Mouse (Mus musculus) lung, postnatal 14 days (tissue): ENCODE results near the gene Slc29a1.

ENCODE experiments used
- DNase-seq: peaks from one replicate; pipeline ENCODE4 v3.0.0; 2021

The Slc29a1 gene

GRCm38 (mm10) chr17:45566360-45567161 lies 32.8 kb downstream of the Slc29a1 start:
- no peak for DNase-seq

- no peak for DNase-seq
These were observed 33.4 kb downstream of the Slc29a1 start for GRCm38 (mm10) chr17:45566031-45566359.

- DNase-seq = no peak
These were observed 34.3 kb downstream of the Slc29a1 start for GRCm38 (mm10) chr17:45565103-45565502.

- DNase-seq = no peak
These were observed 34.8 kb downstream of the Slc29a1 start for GRCm38 (mm10) chr17:45564531-45565084.

- DNase-seq = peak; percentile 94
These were observed 35.5 kb downstream of the Slc29a1 start, which contains the start of gene Slc35b2 for GRCm38 (mm10) chr17:45563655-45564530. Slc35b2 (plus strand) TSS chr17:45563874.

GRCm38 (mm10) chr17:45563216-45563615 lies 36.2 kb downstream of the Slc29a1 start:
- no peak for DNase-seq

GRCm38 (mm10) chr17:45559732-45560525 lies 39.5 kb downstream of the Slc29a1 start:
- DNase-seq = no peak

- DNase-seq = no peak
These were observed 41.2 kb downstream of the Slc29a1 start for GRCm38 (mm10) chr17:45557998-45558862.

GRCm38 (mm10) chr17:45557246-45557824 lies 42.1 kb downstream of the Slc29a1 start:
- no peak for DNase-seq

GRCm38 (mm10) chr17:45556514-45557245 lies 42.7 kb downstream of the Slc29a1 start:
- no peak for DNase-seq

GRCm38 (mm10) chr17:45556107-45556489 lies 43.3 kb downstream of the Slc29a1 start:
- no peak for DNase-seq

GRCm38 (mm10) chr17:45555452-45556106 lies 43.8 kb downstream of the Slc29a1 start, which contains the start of gene Nfkbie:
Nfkbie (plus strand) TSS chr17:45555703.
- DNase-seq = peak; percentile 97

- no peak for DNase-seq
These were observed 45.0 kb downstream of the Slc29a1 start for GRCm38 (mm10) chr17:45554420-45554819.

GRCm38 (mm10) chr17:45553065-45553464 lies 46.3 kb downstream of the Slc29a1 start:
- DNase-seq = no peak

GRCm38 (mm10) chr17:45551816-45552451 lies 47.5 kb downstream of the Slc29a1 start:
- peak; percentile 82 for DNase-seq

- DNase-seq = no peak
These were observed 48.1 kb downstream of the Slc29a1 start for GRCm38 (mm10) chr17:45551249-45551796.

GRCm38 (mm10) chr17:45550253-45550652 lies 49.2 kb downstream of the Slc29a1 start:
- DNase-seq = no peak

GRCm38 (mm10) chr17:45549617-45550181 lies 49.7 kb downstream of the Slc29a1 start, which contains the start of gene Tmem151b:
Tmem151b (minus strand) TSS chr17:45549677.
- DNase-seq = no peak
